Mouse (Mus musculus): ENCODE measurements around the gene Obscn.

Gene Obscn

DNA sequence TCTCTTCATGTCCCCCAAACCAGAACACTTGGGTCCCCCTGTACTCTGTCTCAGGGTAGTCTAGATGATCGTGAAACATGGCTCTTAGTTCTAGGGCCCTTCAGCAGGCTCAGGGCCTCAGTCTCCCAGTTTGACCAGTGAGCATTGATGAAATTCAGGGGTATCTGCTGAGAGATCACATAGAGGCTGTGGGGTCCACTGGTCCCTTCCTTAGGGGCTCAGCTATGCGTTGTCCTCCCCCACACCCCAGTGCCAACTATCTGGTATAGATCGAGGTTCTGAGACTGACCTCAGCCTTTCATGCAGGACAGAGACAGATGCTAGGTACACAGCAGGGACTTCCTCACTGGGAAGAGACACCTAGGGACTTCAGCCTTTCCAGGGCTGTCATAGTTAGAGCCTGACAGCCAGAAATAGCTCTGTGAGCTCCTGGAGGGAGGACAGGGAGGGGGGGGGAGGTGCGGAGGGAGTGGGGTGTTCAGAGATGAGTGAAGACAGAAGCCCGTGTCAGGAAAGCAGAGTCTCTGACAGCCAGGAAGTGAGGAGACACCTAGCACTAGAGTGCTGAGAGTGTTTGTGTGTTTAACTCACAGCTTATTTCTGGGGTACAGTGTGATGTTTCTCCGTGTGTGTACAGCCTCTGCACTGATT is 152.4 kb downstream of the Obscn start:
- no peak for DNase-seq (ENCODE audit: low read depth, low spot score)

DNA sequence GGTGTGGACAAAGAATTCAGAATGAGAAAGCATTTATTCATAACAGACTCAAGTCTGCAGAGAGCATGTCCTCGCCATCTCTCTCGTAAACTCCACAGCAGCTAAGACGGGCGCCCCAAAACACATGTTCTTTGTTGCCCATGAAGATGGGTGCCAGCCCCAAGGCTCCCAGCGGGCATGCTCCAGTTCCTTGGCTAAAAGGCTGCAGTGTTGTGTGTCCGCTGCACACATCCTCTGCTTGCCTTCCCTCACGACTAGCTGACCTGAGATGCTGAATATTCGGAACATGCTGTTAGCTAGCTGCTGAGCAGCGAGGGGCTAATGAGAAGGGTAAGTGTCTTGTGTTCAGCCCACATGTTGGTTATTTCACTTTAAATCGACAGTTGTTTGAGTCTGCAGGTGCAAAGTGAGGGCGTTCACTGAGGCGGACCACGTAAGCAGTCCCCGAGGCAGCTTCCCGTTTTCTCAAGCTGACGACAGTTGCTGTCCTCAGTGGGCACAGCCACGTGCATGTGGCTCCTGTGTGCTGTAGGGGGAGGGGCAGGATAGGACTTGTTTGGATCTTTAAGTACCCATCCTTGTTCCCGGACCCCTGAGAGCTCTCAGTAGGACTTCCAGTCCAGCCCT is 153.6 kb downstream of the Obscn start:
- no peak for DNase-seq (ENCODE audit: low read depth, low spot score)

DNA sequence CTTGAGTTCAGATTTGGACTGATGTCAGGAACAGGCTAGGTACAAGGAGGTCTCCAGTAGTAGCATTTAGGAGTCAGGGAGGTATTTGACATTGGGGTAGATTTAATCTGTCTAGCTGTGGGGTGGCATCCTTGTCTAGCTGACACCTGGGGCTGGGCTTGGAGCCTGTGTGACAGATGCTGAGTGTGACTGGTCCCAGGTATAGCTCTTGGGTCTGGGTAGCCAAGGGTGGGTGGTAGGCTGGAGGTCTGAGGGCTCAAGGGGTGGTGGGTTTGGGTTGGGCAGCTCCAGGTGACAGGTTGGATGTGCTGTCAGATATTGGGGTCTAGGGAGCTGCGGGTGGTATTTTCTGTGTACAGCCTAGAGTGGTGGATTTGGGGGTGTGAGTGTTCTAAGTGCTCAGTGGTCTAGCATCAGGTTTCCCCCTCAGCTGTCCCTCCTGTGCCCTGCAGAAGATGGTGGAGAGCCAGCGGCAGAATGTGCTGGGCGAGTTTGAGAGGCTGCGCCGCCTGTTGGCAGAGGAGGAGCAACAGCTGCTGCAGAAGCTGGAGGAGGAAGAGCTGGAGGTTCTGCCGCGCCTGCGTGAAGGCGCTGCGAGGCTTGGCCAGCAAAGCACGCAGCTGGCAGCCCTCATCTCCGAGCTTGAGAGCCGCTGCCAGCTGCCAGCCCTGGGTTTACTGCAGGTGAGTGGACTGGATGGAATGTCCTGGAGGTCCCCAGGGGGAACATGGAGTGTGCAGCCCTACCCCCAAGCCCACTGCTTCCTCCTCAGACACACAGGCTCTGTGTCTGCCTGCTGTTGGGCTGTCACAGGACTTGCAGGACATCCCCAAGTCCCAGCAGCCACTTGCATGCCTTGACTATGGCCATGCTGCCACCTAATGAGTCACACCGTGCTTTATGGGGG is 154.4 kb downstream of the Obscn start:
- no peak for DNase-seq (ENCODE audit: low read depth, low spot score)

DNA sequence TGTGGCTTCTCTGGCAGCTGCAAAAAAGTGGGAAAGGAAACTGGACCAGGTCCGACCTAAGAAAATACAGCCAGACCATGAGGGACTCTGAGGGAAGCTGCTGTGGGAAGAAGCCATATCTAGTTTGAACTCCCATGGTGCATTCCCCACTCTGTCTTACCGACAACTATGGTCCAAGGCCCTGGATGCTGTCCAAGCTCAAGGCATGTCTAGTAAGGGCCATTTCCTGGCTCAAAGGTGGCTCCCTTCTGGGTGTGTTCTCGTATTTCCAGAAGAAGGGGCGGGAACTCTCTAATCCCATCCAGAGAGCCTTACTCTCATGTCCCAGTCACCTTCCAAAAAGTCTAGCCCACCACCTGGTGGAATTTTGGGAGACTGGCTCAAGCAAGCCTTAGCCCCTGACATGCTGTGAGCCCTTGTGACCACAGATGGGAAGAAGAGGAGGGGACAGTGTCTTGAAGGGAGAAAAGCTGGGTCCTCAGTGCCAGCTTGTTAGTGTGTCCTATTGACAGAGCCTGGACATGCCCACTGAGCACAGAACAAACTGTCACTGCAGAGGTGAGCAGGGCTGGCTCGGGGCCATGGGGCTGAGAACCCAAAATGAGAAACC is 155.7 kb downstream of the Obscn start:
- no peak for DNase-seq (ENCODE audit: low read depth, low spot score)

- DNase-seq (ENCODE audit: low read depth, low spot score), result no peak
Observed at GRCm38 (mm10) chr11:58979661-58980060, 156.5 kb downstream of the Obscn start.

DNA sequence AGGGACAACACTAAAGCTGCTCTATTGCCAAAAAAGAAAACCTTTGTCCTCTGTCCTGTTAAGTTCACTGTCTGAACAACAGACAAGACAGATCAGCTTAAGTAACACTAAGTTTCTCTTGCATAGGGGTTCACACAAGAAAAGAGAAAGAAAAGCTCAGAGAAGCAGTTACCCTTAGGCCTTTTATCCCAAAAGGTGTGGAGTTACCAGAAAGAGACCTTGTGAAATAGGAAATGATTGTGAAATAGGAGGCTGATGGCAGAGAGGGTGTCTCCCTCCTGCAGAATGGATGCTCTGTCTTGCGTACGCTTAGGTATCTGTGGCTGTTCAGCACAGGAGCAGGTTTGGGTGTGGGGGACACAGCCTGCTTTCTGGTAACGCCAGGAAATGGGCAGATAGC is 157.0 kb downstream of the Obscn start:
- no peak for DNase-seq (ENCODE audit: low read depth, low spot score)

GRCm38 (mm10) chr11:58978706-58979030 is 157.5 kb downstream of the Obscn start:
- no peak for DNase-seq (ENCODE audit: low read depth, low spot score)

DNA sequence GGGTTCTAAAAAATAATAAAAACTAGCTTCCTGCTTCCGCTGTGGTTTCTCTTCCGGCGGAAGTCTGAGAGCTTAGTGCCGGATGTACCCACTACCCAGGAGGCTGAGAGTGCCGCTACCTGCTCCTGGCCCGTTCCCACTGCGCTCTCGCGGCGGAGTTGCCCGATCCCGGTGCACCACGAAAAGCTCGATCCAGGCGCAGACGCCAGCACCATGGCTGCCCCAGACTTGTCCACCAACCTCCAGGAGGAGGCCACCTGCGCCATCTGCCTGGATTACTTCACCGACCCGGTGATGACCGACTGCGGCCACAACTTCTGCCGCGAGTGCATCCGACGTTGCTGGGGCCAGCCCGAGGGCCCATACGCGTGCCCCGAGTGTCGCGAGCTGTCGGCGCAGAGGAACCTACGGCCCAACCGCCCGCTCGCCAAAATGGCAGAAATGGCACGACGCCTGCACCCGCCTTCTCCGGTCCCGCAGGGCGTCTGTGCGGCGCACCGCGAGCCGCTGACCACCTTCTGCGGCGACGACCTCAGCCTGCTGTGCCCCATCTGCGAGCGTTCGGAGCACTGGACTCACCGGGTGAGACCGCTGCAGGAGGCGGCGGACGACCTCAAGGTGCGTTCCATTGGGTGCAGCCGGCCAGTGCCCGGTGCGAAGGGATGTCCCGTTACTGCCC is 158.0 kb downstream of the Obscn start, which contains the start of gene Trim11:
Trim11 (plus strand) TSS at position 67 of the 679 bp plus-strand sequence.
- DNase-seq (ENCODE audit: low read depth, low spot score), result no peak

DNA sequence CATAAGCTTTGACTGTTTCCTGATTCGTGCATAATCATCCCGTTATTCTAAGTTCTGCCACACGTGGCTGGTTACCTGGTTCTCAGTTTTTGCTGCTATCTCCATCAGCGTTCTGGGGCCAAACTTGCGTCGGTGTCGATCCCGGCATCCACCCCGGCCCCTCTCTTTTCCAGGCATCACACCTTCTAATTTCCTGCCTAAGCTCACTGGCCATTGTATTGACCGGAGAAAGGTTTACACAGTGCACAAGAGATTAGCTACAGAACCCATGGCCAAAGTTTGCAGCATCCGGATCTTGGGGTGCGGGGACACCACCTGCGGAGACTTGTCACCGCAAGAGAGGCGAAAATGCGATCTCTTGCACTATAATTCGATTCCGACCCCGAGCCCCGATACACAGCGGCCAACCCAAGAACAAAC is 158.6 kb downstream of the Obscn start:
- no peak for DNase-seq (ENCODE audit: low read depth, low spot score)

- no peak for DNase-seq (ENCODE audit: low read depth, low spot score)
Observed at GRCm38 (mm10) chr11:58977150-58977549, 159.1 kb downstream of the Obscn start.

DNA sequence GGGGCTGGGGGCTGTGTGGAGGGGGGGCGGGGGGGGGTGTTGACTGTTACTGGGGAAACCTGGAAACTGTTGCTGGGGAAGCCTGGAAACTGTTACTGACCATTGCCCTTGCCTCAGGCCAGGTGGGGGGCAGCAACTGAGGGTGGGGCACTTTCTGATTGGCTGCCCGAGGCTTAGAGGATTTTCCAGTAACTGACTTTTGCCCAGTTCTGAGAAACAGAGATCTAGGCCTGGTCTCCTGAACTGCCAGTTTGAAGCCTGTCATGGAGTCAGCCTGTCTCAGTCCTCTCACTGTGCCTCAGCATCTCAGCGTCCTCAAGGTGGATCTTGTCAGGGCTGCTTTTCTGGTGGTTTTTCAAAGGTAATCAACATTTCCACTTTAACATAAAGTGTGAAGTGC is 161.8 kb downstream of the Obscn start:
- no peak for DNase-seq (ENCODE audit: low read depth, low spot score)

DNA sequence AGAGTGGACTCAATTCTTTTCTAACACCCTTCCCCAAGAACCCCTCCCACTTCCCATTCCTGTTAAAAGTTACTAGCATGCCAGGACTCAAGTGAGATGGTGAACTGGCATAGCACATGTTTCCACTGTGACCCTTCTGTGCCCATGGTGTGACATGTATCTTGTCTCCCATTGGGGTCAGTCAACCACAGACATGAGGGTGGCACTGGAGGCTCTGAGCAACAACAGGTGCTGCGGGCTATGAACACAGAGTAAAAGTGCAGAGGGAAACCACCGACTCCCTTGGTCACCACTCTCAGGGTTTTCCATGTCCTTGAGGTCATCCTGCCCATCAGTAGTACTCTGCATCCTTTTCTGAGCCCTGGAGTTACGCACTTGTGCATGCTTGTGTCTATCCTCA is 164.4 kb downstream of the Obscn start:
- DNase-seq (ENCODE audit: low read depth, low spot score), result no peak

- no peak for DNase-seq (ENCODE audit: low read depth, low spot score)
Observed at GRCm38 (mm10) chr11:58970831-58971530, 165.2 kb downstream of the Obscn start.

DNA sequence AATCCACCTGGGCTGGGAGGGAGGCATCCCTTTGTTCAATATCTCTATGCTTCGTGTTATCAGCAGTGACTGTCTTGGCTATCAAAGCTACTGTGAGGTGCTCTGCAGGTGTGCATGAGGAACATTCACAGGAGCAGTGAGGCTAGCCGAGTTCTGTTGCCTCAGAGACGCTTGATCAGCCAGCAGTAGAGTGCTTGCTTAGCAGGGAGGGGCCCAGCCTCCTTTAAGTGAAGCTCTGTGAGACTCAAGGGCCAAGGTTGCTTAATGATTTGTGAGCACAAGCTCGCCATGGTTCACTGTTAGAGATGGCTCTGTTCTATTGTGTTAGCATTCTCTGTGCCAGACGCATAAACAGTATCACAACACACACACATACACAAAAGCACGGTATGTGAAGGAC is 166.5 kb downstream of the Obscn start:
- no peak for DNase-seq (ENCODE audit: low read depth, low spot score)

- no peak for DNase-seq (ENCODE audit: low read depth, low spot score)
Observed at GRCm38 (mm10) chr11:58969027-58969426, 167.2 kb downstream of the Obscn start.

DNA sequence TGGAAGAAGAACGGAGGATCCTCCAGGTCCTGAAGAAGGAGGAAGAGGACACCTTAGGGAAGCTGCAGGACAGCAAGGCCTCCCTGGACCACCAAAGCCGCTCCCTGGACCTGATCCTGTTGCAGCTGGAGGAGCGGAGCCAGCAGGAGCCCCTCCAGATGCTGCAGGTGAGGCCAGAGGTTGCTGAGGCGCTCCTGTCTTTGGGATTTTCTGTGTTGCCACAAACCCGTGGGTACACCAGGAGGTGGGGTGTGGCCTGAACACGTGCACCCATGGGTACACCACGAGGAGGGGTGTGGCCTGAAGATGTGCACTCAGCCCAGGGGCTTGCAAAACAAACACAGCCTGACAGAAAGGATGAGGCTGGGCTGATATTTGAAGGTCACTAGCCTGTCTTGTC is 167.7 kb downstream of the Obscn start:
- no peak for DNase-seq (ENCODE audit: low read depth, low spot score)

DNA sequence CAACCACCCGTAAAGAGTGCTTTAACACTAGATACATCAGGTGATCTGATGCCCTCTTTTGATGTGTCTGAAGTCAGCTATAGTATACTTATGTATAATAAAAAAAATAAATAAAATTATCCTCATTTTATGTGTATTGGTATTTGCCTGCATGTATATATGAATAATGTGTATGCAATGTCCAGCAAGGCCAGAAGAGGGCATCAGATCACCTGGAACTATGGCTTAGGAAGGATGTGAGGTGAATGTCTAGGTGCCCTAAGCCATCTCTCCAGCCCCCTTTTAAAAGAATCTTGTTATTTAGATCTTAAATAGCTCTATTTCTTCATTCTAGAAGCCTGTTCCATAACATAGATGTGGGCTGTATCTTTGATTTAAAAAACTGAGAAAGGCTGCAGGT is 168.9 kb downstream of the Obscn start:
- no peak for DNase-seq (ENCODE audit: low read depth, low spot score)

DNA sequence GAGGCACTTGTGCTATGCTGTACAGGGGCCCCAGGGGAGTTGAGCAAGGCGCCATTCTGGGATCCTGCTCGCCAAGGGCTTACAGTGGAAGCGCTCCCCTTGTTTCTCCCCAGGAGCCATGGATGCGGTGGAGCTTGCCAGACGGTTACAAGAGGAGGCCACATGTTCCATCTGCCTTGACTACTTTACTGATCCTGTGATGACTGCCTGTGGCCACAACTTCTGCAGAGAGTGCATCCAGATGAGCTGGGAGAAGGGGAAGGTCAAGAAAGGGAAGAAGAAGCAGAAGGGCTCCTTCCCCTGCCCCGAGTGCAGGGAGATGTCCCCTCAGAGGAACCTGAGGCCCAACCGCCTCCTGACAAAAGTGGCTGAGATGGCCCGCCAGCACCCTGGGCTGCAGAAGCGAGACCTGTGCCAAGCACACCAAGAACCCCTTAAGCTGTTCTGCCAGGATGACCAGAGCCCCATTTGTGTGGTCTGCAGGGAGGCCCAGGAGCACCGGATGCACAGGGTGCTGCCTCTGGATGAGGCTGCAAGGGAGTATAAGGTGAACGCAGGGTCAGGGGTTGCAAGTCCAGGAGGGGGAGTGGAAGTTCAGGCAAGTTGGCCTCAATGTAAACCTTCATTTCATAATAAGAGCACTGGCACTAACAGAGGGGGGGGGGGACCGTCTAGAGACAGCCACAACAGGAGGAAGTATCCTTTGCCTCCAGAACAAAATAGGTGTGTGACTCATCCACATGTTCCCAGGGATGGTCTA is 171.0 kb downstream of the Obscn start:
- DNase-seq (ENCODE audit: low read depth, low spot score), result no peak

- DNase-seq (ENCODE audit: low read depth, low spot score), result no peak
Observed at GRCm38 (mm10) chr11:58964216-58964615, 172.0 kb downstream of the Obscn start.

DNA sequence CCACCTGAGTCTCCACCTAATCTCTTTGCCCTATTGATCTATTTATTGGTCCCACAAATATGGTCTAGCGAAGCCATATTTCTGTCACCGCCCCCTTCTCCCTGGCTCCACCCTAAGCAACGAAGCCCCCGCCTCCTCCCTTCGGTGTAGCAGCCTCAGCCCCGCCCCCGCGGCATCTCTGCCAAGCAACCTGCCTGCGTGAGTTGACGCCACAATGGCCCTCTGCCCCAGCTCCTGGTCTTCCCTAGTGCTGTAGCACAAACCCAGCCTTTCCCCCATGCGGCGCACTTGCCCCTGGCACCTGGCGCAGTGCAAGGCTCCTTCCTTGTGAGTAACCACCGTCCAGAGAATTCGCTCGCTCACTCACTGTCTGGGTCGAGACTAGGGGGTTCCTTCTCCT is 172.7 kb downstream of the Obscn start:
- no peak for DNase-seq (ENCODE audit: low read depth, low spot score)
